Mouse (Mus musculus) stomach, postnatal 0 days (tissue): Measurements from ENCODE around the gene Ifi27l2b. TPM values are rescaled to one million over a fixed set of nuclear protein-coding genes. Genes with fewer than 3 reads are reported as not detected.

Experiments used
- ATAC-seq: fragments of 200-750 bp; cut with Nextera tagmentation; 2 replicates; pipeline ENCODE4 v1.8.0; 2017; ENCODE audit not compliant: low FRiP score, low TSS enrichment
- DNase-seq: peaks from one replicate; pipeline ENCODE4 v3.0.0-alpha.2; 2016; ENCODE audit warnings: low spot score
- H3K27ac ChIP-seq: fragments of 300-500 bp; sonication (generic); replicated peaks from 2 replicates; pipeline ENCODE4 v1.5.1; 2014; ENCODE audit warnings: mild to moderate bottlenecking, control low read depth
- H3K27me3 ChIP-seq: fragments of 300-500 bp; sonication (generic); 2 replicates; pipeline ENCODE4 v1.6.1; 2014; ENCODE audit warnings: low read length; ENCODE audit not compliant: control insufficient read depth, insufficient read depth
- H3K36me3 ChIP-seq: fragments of 300-500 bp; sonication (generic); 2 replicates; pipeline ENCODE4 v1.6.1; 2014; ENCODE audit warnings: low read length, mixed read lengths; ENCODE audit not compliant: control insufficient read depth, insufficient read depth
- H3K4me1 ChIP-seq: fragments of 300-500 bp; sonication (generic); replicated peaks from 2 replicates; pipeline ENCODE4 v1.6.1; 2014; ENCODE audit warnings: antibody characterized with exemption; ENCODE audit not compliant: control insufficient read depth, insufficient read depth
- H3K4me2 ChIP-seq: fragments of 300-500 bp; sonication (generic); replicated peaks from 2 replicates; pipeline ENCODE4 v1.6.1; 2014; ENCODE audit warnings: low read depth, mild to moderate bottlenecking, control low read depth, moderate library complexity
- H3K4me3 ChIP-seq: fragments of 300-500 bp; sonication (generic); 2 replicates; pipeline ENCODE4 v1.5.1; 2014; ENCODE audit warnings: low read depth, low read length, control low read depth
- H3K9ac ChIP-seq: fragments of 300-500 bp; sonication (generic); 2 replicates; pipeline ENCODE4 v1.6.1; 2014; ENCODE audit warnings: mild to moderate bottlenecking, low read length, control low read depth, mixed read lengths
- H3K9me3 ChIP-seq: fragments of 300-500 bp; sonication (generic); 2 replicates; pipeline ENCODE4 v1.6.1; 2016; ENCODE audit warnings: low read length; ENCODE audit not compliant: control insufficient read depth
- CTCF ChIP-seq: IDR thresholded peaks from 2 replicates; pipeline ENCODE4 v1.5.1; 2016; ENCODE audit warnings: antibody characterized with exemption, low read depth, mild to moderate bottlenecking, moderate library complexity
- EP300 ChIP-seq: optimal IDR thresholded peaks from 2 replicates; pipeline ENCODE3; 2016; ENCODE audit warnings: antibody characterized with exemption
- WGBS: fragments of 180-500 bp; shearing (Covaris S2); extraction: QIAGEN DNeasy Blood & Tissue Kit; methylation state at CpG from one replicate; pipeline ENCODE4 v1.1.7; 2014; 5-methylcytosine and 5-hydroxymethylcytosine counted together
- polyA plus RNA-seq: library from polyadenylated mRNA; unstranded; fragments of >200 nt; fragmentation: Nextera tagmentation; extraction: Ambion mirVana; gene quantifications from 2 replicates; pipeline ENCODE4 v1.2.1, GENCODE M21; 2015

The Ifi27l2b gene
- 17.3 and 19.4 TPM in 2 replicates for polyA plus RNA-seq

GRCm38 (mm10) chr12:103457140-103457539 is at the start of gene Ifi27l2b:
Ifi27l2b (minus strand) TSS chr12:103457223.
- no peaks in the 10 kb centered on the region for H3K27me3 ChIP-seq
- no peaks in the 10 kb centered on the region for H3K4me1 ChIP-seq
- ATAC-seq (peak; percentile 97), DNase-seq (peak; percentile 35)
- no peak for TF ChIP-seq CTCF
- TF ChIP-seq EP300 = no peak
- H3K9me3 ChIP-seq = no peaks in the 10 kb centered on the region
- no peak within 1 kb of the TSS for H3K4me3 ChIP-seq
- no peaks in the 10 kb centered on the region for H3K36me3 ChIP-seq
- WGBS = 46% methylated on average over 3 of the region's 3 CpGs
- H3K9ac ChIP-seq = no peak within 1 kb of the TSS
- H3K27ac ChIP-seq = no peak within 1 kb of the TSS
- no peak within 1 kb of the TSS for H3K4me2 ChIP-seq

- no peak for TF ChIP-seq CTCF
- TF ChIP-seq EP300 = no peak
- DNase-seq (no peak), ATAC-seq (no peak)
- Histone ChIP-seq H3K4me1 (no peaks in the 10 kb centered on the region), H3K27me3 (no peaks in the 10 kb centered on the region), H3K4me2 (no peak overlapping the region), H3K9ac (no peak overlapping the region), H3K4me3 (no peak overlapping the region), H3K9me3 (no peaks in the 10 kb centered on the region), H3K27ac (no peak overlapping the region), H3K36me3 (no peaks in the 10 kb centered on the region)
- 61% methylated on average over 3 of the region's 3 CpGs for WGBS
Observed at GRCm38 (mm10) chr12:103504402-103504801, 47.4 kb upstream of the Ifi27l2b start.

GRCm38 (mm10) chr12:103503300-103503699 is 46.3 kb upstream of the Ifi27l2b start:
- no peaks in the 10 kb centered on the region for H3K27me3 ChIP-seq
- H3K4me3 ChIP-seq = no peak overlapping the region
- TF ChIP-seq EP300 = no peak
- no peak for TF ChIP-seq CTCF
- no peak for ATAC-seq
- no peak for DNase-seq
- H3K36me3 ChIP-seq = no peaks in the 10 kb centered on the region
- H3K4me1 ChIP-seq = no peaks in the 10 kb centered on the region
- H3K9me3 ChIP-seq = no peaks in the 10 kb centered on the region
- WGBS = 68% methylated on average over 3 of the region's 3 CpGs
- H3K27ac ChIP-seq = no peak overlapping the region
- no peak overlapping the region for H3K4me2 ChIP-seq
- no peak overlapping the region for H3K9ac ChIP-seq

- DNase-seq (no peak), ATAC-seq (no peak)
- no peak overlapping the region for H3K4me2 ChIP-seq
- no peaks in the 10 kb centered on the region for H3K4me1 ChIP-seq
- H3K27ac ChIP-seq = no peak overlapping the region
- H3K36me3 ChIP-seq = no peaks in the 10 kb centered on the region
- no peaks in the 10 kb centered on the region for H3K27me3 ChIP-seq
- no peaks in the 10 kb centered on the region for H3K9me3 ChIP-seq
- no peak for TF ChIP-seq EP300
- TF ChIP-seq CTCF = peak; percentile 60
- WGBS = 80% methylated on average over 2 of the region's 2 CpGs
- H3K4me3 ChIP-seq = no peak overlapping the region
- H3K9ac ChIP-seq = no peak overlapping the region
Observed at GRCm38 (mm10) chr12:103499261-103499660, 42.2 kb upstream of the Ifi27l2b start.

GRCm38 (mm10) chr12:103498768-103499167 is 41.7 kb upstream of the Ifi27l2b start:
- WGBS = 74% methylated on average over 5 of the region's 5 CpGs
- no peaks in the 10 kb centered on the region for H3K9me3 ChIP-seq
- H3K27ac ChIP-seq = no peak overlapping the region
- no peak overlapping the region for H3K9ac ChIP-seq
- no peak overlapping the region for H3K4me3 ChIP-seq
- no peak overlapping the region for H3K4me2 ChIP-seq
- ATAC-seq (no peak), DNase-seq (no peak)
- no peaks in the 10 kb centered on the region for H3K27me3 ChIP-seq
- TF ChIP-seq CTCF = no peak
- no peak for TF ChIP-seq EP300
- H3K4me1 ChIP-seq = no peaks in the 10 kb centered on the region
- H3K36me3 ChIP-seq = no peaks in the 10 kb centered on the region

GRCm38 (mm10) chr12:103494486-103494885 is 37.5 kb upstream of the Ifi27l2b start:
- Histone ChIP-seq H3K36me3 (no peaks in the 10 kb centered on the region), H3K4me2 (no peak overlapping the region), H3K27ac (no peak overlapping the region), H3K27me3 (no peaks in the 10 kb centered on the region), H3K9me3 (no peaks in the 10 kb centered on the region), H3K4me3 (no peak overlapping the region), H3K9ac (no peak overlapping the region), H3K4me1 (no peaks in the 10 kb centered on the region)
- DNase-seq = peak; percentile 71
- WGBS = 22% methylated on average over 6 of the region's 6 CpGs
- 0 out of 2 replicates have a peak, but pooled peaks have one; percentile 8 for ATAC-seq
- TF ChIP-seq CTCF (peak; percentile 87), EP300 (no peak)
